Mouse (Mus musculus) neutrophil, adult 5-6 weeks (primary cell): ENCODE data around the gene Cryba2. TPM values are rescaled to one million over a fixed set of nuclear protein-coding genes. Genes with fewer than 3 reads are reported as not detected.

Source experiments
- ATAC-seq: fragments of 151-379, 151-347 bp; 2 replicates; pipeline ENCODE4 v1.8.0; 2017; ENCODE audit warnings: mild to moderate bottlenecking, moderate TSS enrichment; ENCODE audit not compliant: insufficient number of reproducible peaks, poor library complexity, low FRiP score, severe bottlenecking; ENCODE audit errors: extremely low read depth
- total RNA-seq: library from RNA; stranded (forward); fragments of 200-1000 nt; gene quantifications from 2 replicates; pipeline ENCODE4 v1.2.3, GENCODE M21; 2017

The Cryba2 gene
- total RNA-seq, 1 experiment from 2014 or later: not detected

- ATAC-seq: no peak
Observed at GRCm38 (mm10) chr1:74885369-74886042, 7.4 kb downstream of the Cryba2 start, which contains the start of gene Fev. Gene Fev, minus strand, starts transcription at chr1:74885419.

GRCm38 (mm10) chr1:74884196-74885141 lies 8.5 kb downstream of the Cryba2 start:
- no peak for ATAC-seq

- ATAC-seq: no peak
Observed at GRCm38 (mm10) chr1:74883441-74883840, 9.5 kb downstream of the Cryba2 start.

- ATAC-seq: no peak
Observed at GRCm38 (mm10) chr1:74882828-74883227, 10.1 kb downstream of the Cryba2 start.

GRCm38 (mm10) chr1:74882055-74882734 lies 10.7 kb downstream of the Cryba2 start:
- no peak for ATAC-seq

- ATAC-seq: no peak
Observed at GRCm38 (mm10) chr1:74880785-74881360, 12.1 kb downstream of the Cryba2 start.

GRCm38 (mm10) chr1:74877199-74877598 lies 15.7 kb downstream of the Cryba2 start:
- ATAC-seq: no peak

GRCm38 (mm10) chr1:74872218-74872617 lies 20.7 kb downstream of the Cryba2 start:
- no peak for ATAC-seq

- no peak for ATAC-seq
Observed at GRCm38 (mm10) chr1:74861783-74862182, 31.2 kb downstream of the Cryba2 start.

GRCm38 (mm10) chr1:74859223-74859984 lies 33.5 kb downstream of the Cryba2 start:
- ATAC-seq: no peak

GRCm38 (mm10) chr1:74858805-74859204 lies 34.1 kb downstream of the Cryba2 start:
- ATAC-seq: no peak

- no peak for ATAC-seq
Observed at GRCm38 (mm10) chr1:74858171-74858719, 34.7 kb downstream of the Cryba2 start.

GRCm38 (mm10) chr1:74857677-74858076 lies 35.3 kb downstream of the Cryba2 start:
- no peak for ATAC-seq

- no peak for ATAC-seq
Observed at GRCm38 (mm10) chr1:74857201-74857600, 35.7 kb downstream of the Cryba2 start.

GRCm38 (mm10) chr1:74856791-74857190 lies 36.2 kb downstream of the Cryba2 start:
- no peak for ATAC-seq

GRCm38 (mm10) chr1:74856439-74856720 lies 36.6 kb downstream of the Cryba2 start:
- no peak for ATAC-seq

GRCm38 (mm10) chr1:74855651-74856438 lies 37.1 kb downstream of the Cryba2 start:
- no peak for ATAC-seq

- no peak for ATAC-seq
Observed at GRCm38 (mm10) chr1:74855156-74855555, 37.8 kb downstream of the Cryba2 start.
